ENCODE assay signal across 9 mouse cellular contexts in the genomic region with DNA sequence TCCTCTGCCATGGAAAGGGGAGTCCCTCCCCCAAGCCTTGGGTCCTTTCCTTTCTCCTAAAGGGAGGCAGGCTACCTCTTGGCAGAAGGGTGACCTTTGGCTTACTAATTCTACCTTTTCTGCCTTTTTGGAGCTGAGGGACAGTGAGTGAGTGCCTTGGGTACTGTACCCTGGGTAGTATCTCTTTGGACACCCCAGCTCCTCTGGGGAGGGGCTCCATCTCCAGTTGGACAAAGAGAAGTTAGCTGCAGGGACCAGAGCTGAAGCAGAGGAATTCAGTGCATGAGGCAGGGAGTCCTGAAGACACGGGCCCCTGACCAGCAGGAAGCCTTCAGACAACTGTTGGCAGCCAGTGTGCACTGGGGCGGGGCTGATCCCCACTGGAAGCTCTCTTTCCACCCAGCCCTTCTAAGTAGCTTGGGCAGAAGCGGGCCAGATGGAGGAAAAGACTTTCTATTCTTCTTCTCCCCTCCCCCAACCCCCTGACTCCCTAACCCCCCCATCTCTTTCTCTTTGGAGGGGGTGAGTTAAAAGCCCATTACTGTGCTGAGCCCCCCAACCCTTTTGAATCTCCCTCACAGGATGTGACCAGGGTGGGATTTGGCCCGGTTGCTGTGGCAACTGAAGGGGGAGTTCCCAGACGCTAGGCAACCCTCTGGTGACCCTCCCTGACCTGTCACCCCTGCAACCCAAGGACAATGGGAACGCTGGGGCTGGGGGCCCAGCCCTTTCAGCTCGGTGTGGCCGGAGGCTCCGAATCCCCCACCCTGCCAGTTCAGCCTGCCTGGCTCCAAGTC. TPM values are rescaled to one million over a fixed set of nuclear protein-coding genes. Genes with fewer than 3 reads are reported as not detected.
DNase-seq lines count a peak whose midpoint lies in the region; ATAC-seq and TF ChIP-seq lines count a peak whose summit lies in the region.
"Had no signal": no experiment of that assay in that cellular context is flagged by ENCODE, and none has a peak within 500 bp of the region (broad histone marks: within the 10 kb centered on the region; RNA-seq: fewer than 3 reads in every experiment).

No protein-coding gene starts in this region.

- H3K9ac ChIP-seq in heart, adult 2 months (ENCODE audit: low read depth, low read length), result no peak overlapping the region

- peak overlapping the region; percentile 78 for H3K27ac ChIP-seq in embryonic facial prominence, embryonic 10.5 days (replicated peaks)
- H3K27ac ChIP-seq in heart, adult 2 months, result no peak overlapping the region

- 2% methylated on average over 9 of the region's 9 CpGs for WGBS in embryonic facial prominence, embryonic 10.5 days
- 36% methylated on average over 9 of the region's 9 CpGs for WGBS in heart, adult 2 months

- intact Hi-C loops in heart, adult 2 months (cut with DNase I), result no loop called here

- H3K9me3 ChIP-seq in embryonic facial prominence, embryonic 10.5 days, result no peaks in the 10 kb centered on the region
- H3K9me3 ChIP-seq: megakaryocyte, embryonic 14.5 days had no signal

- H3K4me1 ChIP-seq in embryonic facial prominence, embryonic 10.5 days, result peaks cover 54% of the 10 kb centered on the region
- H3K4me1 ChIP-seq in heart, adult 2 months (ENCODE audit: control insufficient read depth, insufficient read depth, low read length), result peaks cover 7% of the 10 kb centered on the region

- peak; percentile 85 for DNase-seq in embryonic facial prominence, embryonic 10.5 days (ENCODE audit: low spot score)
- DNase-seq in heart, adult 2 months, result peak; percentile 69 to 71
- peak; percentile 34 for DNase-seq in kidney, adult 18-20 months
- peak; percentile 68 for DNase-seq in lung, postnatal 14 days
- no peak for DNase-seq in adrenal gland, postnatal 10 days
- DNase-seq in T-cell, adult 2 months (ENCODE audit: low spot score), result no peak
- no peak for DNase-seq in layer of hippocampus, postnatal 10 days (ENCODE audit: low spot score in 2 of 2)

- no peaks in the 10 kb centered on the region for H3K79me2 ChIP-seq in heart, adult 2 months (replicated peaks; ENCODE audit: control insufficient read depth, insufficient read depth, low read length)

- TF ChIP-seq POLR2A in heart, adult 2 months (IDR thresholded peaks at IDR 0.05; ENCODE audit: insufficient read depth, low read depth, low read length), result no peak

- peak overlapping the region; percentile 34 for H3K4me3 ChIP-seq in embryonic facial prominence, embryonic 10.5 days
- H3K4me3 ChIP-seq in heart, adult 2 months, result no peak overlapping the region
- H3K4me3 ChIP-seq: megakaryocyte, embryonic 14.5 days had no signal

- H3K27me3 ChIP-seq in embryonic facial prominence, embryonic 10.5 days (replicated peaks; ENCODE audit: low read depth, poor library complexity, severe bottlenecking), result no peaks in the 10 kb centered on the region
- H3K27me3 ChIP-seq in heart, adult 2 months (ENCODE audit: control insufficient read depth, insufficient read depth, low read length), result no peaks in the 10 kb centered on the region

- no peak for TF ChIP-seq CTCF in heart, adult 2 months (IDR thresholded peaks at IDR 0.05)

- TF ChIP-seq EP300 in heart, adult 2 months (IDR thresholded peaks at IDR 0.05; ENCODE audit: insufficient read depth, low read depth, low read length), result no peak

- ATAC-seq in CD4-positive, CD25-positive, alpha-beta regulatory T cell, adult 4 months, result no peak

- peaks cover 95% of the 10 kb centered on the region for H3K36me3 ChIP-seq in embryonic facial prominence, embryonic 10.5 days (replicated peaks)
- H3K36me3 ChIP-seq in heart, adult 2 months (ENCODE audit: control insufficient read depth, insufficient read depth, low read length), result no peaks in the 10 kb centered on the region

RNA-seq across cellular contexts. Expression of a gene that starts 26.3 kb away (rescaled TPM):
- 26.9 and 28.1 TPM in 2 replicates for polyA plus RNA-seq in embryonic facial prominence, embryonic 10.5 days (2016; fragmentation: Nextera tagmentation; extraction: Ambion mirVana)
- 10 to 100 TPM; 10.0 to 11.7 TPM for total RNA-seq in heart, adult 2 months (2021)
- 10.2 and 13.7 TPM in 2 replicates for polyA plus RNA-seq in heart, adult 2 months (2012; rRNA removed)
- 1 to 10 TPM; 2.1 to 4.4 TPM for polyA plus RNA-seq in CD4-positive, CD25-positive, alpha-beta regulatory T cell, adult 4 months (2017; shearing (Covaris generic))
- total RNA-seq in adrenal gland, postnatal 10 days (2021), result 10 to 100 TPM; 24.8 to 25.6 TPM
- total RNA-seq in layer of hippocampus, postnatal 10 days (2021), result 10 to 100 TPM; 51.1 to 57.6 TPM

Comparison
In these comparisons a context has a peak if more than half of its experiments do, and no peak if none do; other contexts are left out.
1. DNase-seq: peak in embryonic facial prominence, embryonic 10.5 days (single experiment), heart, adult 2 months (2 of 2), kidney, adult 18-20 months (single experiment) and lung, postnatal 14 days (single experiment); none in adrenal gland, postnatal 10 days (single experiment), T-cell, adult 2 months (single experiment) and layer of hippocampus, postnatal 10 days (0 of 2).